Mouse (Mus musculus): ENCODE measurements around the gene Nop56. TPM values are rescaled to one million over a fixed set of nuclear protein-coding genes. Genes with fewer than 3 reads are reported as not detected.

The Nop56 gene
- polyA plus RNA-seq (2012; rRNA removed), result 237 and 256 TPM in 2 replicates

GRCm38 (mm10) chr2:130274149-130274861 lies at the start of gene Nop56:
TSS of gene Nop56 (plus strand) at chr2:130274430.

GRCm38 (mm10) chr2:130283854-130284654 lies 9.8 kb downstream of the Nop56 start, which contains the start of gene Idh3b:
TSS of gene Idh3b (minus strand) at chr2:130284547.

GRCm38 (mm10) chr2:130294936-130295277 lies 20.7 kb downstream of the Nop56 start, which contains the start of gene Ebf4:
TSS of gene Ebf4 (plus strand) at chr2:130295169.

Other genes with a start within 250 kb of the Nop56 start
- 0.27 and 0.35 TPM in 2 replicates for gene Tgm6, start 162.0 kb upstream of the Nop56 start, polyA plus RNA-seq (2012; rRNA removed)
- gene Snrpb, start 95.0 kb upstream of the Nop56 start, polyA plus RNA-seq (2012; rRNA removed), result 263 and 264 TPM in 2 replicates
- not detected in 2 replicates for gene Tmc2, start 79.2 kb upstream of the Nop56 start, polyA plus RNA-seq (2012; rRNA removed)
- 214 and 232 TPM in 2 replicates for gene Idh3b, start 10.1 kb downstream of the Nop56 start, polyA plus RNA-seq (2012; rRNA removed)
- 22.2 and 23.8 TPM in 2 replicates for gene Ebf4, start 20.7 kb downstream of the Nop56 start, polyA plus RNA-seq (2012; rRNA removed)
- 18.4 and 21.4 TPM in 2 replicates for gene Cpxm1, start 123.1 kb downstream of the Nop56 start, polyA plus RNA-seq (2012; rRNA removed)
- gene Gm28372, start 130.8 kb downstream of the Nop56 start, polyA plus RNA-seq (2012; rRNA removed), result 0.03 TPM in 1 of 2 replicates, not detected in the other
- gene 1700020A23Rik, start 130.8 kb downstream of the Nop56 start, polyA plus RNA-seq (2012; rRNA removed), result not detected in 2 replicates
- gene Tmem239, start 132.0 kb downstream of the Nop56 start, polyA plus RNA-seq (2012; rRNA removed), result not detected in 2 replicates
- 139 TPM in 2 replicates for gene Vps16, start 149.9 kb downstream of the Nop56 start, polyA plus RNA-seq (2012; rRNA removed)
- gene Pced1a, start 150.3 kb downstream of the Nop56 start, polyA plus RNA-seq (2012; rRNA removed), result 28.2 and 29.6 TPM in 2 replicates
- 154 and 156 TPM in 2 replicates for gene Ptpra, start 175.8 kb downstream of the Nop56 start, polyA plus RNA-seq (2012; rRNA removed)

All from central nervous system, embryonic 18 days (tissue).